Mouse (Mus musculus) brain, embryonic 14.5 days (tissue): ENCODE data around the gene Tab2.

Source experiments
- CTCF ChIP-seq: fragments of 200-500 bp; IDR thresholded peaks from 2 replicates; pipeline ENCODE4 v1.5.1; 2012; ENCODE audit warnings: inconsistent platforms, mild to moderate bottlenecking, moderate library complexity, borderline replicate concordance; ENCODE audit not compliant: insufficient read depth, insufficient read length; ENCODE audit errors: extremely low read depth
- POLR2A ChIP-seq: fragments of 200-500 bp; IDR thresholded peaks from 2 replicates; pipeline ENCODE4 v1.6.1; 2012; ENCODE audit warnings: mild to moderate bottlenecking, inconsistent platforms, borderline replicate concordance; ENCODE audit not compliant: poor library complexity, insufficient read depth, insufficient read length, severe bottlenecking; ENCODE audit errors: extremely low read depth

GRCm38 (mm10) chr10:7861259-7861936, 94.6 kb downstream of the Tab2 start:
- TF ChIP-seq CTCF (no peak), POLR2A (no peak)
